Mouse (Mus musculus) CH12.LX (cell line): Measurements from ENCODE around the gene Wrnip1. TPM values are rescaled to one million over a fixed set of nuclear protein-coding genes. Genes with fewer than 3 reads are reported as not detected.

Experiments
- polyA plus RNA-seq: library from polyadenylated mRNA; unstranded; fragments of >175 nt; gene quantifications from 2 replicates; pipeline ENCODE4 v1.2.1, GENCODE M21; 2012; ENCODE audit warnings: low read depth; ENCODE audit not compliant: insufficient read length
- total RNA-seq, 2 experiments: library from RNA; depleted of rRNA; stranded (reverse); fragments of 300-350 nt in 1 of 2; fragments of >200 nt in 1 of 2; gene quantifications; 2 replicates each; pipeline ENCODE4 v1.2.3; 2012 to 2014

Wrnip1 gene
- total and polyA plus RNA-seq, 3 experiments: 47.4 to 61.4 (median 60.5) TPM

Other genes with a start within 250 kb of the Wrnip1 start
- gene Mylk4, start 18.1 kb upstream of the Wrnip1 start, total RNA-seq (2012; rRNA removed): not detected in 2 replicates
- not detected in 2 replicates for gene Mylk4, start 18.1 kb upstream of the Wrnip1 start, total RNA-seq (2014; rRNA removed)
- gene Mylk4, start 18.1 kb upstream of the Wrnip1 start, polyA plus RNA-seq: 0.04 and 0.11 TPM in 2 replicates
- gene D930007J09Rik, start 811 bp downstream of the Wrnip1 start, total RNA-seq (2012; rRNA removed): 14.4 and 14.6 TPM in 2 replicates
- not detected in 2 replicates for gene D930007J09Rik, start 811 bp downstream of the Wrnip1 start, total RNA-seq (2014; rRNA removed)
- not detected in 2 replicates for gene D930007J09Rik, start 811 bp downstream of the Wrnip1 start, polyA plus RNA-seq
- 1.7 and 2.5 TPM in 2 replicates for gene Serpinb1a, start 49.1 kb downstream of the Wrnip1 start, total RNA-seq (2012; rRNA removed)
- gene Serpinb1a, start 49.1 kb downstream of the Wrnip1 start, total RNA-seq (2014; rRNA removed): 9.3 and 11.5 TPM in 2 replicates
- gene Serpinb1a, start 49.1 kb downstream of the Wrnip1 start, polyA plus RNA-seq: 23.0 and 24.9 TPM in 2 replicates
- gene Serpinb1c, start 96.2 kb downstream of the Wrnip1 start, total RNA-seq (2012; rRNA removed): not detected in 2 replicates
- gene Serpinb1c, start 96.2 kb downstream of the Wrnip1 start, total RNA-seq (2014; rRNA removed): not detected in 2 replicates
- gene Serpinb1c, start 96.2 kb downstream of the Wrnip1 start, polyA plus RNA-seq: 0.27 TPM in 1 of 2 replicates, not detected in the other
- 9.8 and 11.9 TPM in 2 replicates for gene Serpinb6b, start 163.2 kb downstream of the Wrnip1 start, total RNA-seq (2012; rRNA removed)
- gene Serpinb6b, start 163.2 kb downstream of the Wrnip1 start, total RNA-seq (2014; rRNA removed): 38.9 and 44.1 TPM in 2 replicates
- 41.2 and 43.1 TPM in 2 replicates for gene Serpinb6b, start 163.2 kb downstream of the Wrnip1 start, polyA plus RNA-seq
- 3.3 and 3.5 TPM in 2 replicates for gene Serpinb9, start 201.2 kb downstream of the Wrnip1 start, total RNA-seq (2012; rRNA removed)
- 14.6 and 15.6 TPM in 2 replicates for gene Serpinb9, start 201.2 kb downstream of the Wrnip1 start, total RNA-seq (2014; rRNA removed)
- gene Serpinb9, start 201.2 kb downstream of the Wrnip1 start, polyA plus RNA-seq: 11.8 and 12.1 TPM in 2 replicates
- gene Serpinb9b, start 225.4 kb downstream of the Wrnip1 start, total RNA-seq (2012; rRNA removed): not detected in 2 replicates
- gene Serpinb9b, start 225.4 kb downstream of the Wrnip1 start, total RNA-seq (2014; rRNA removed): 0.24 TPM in 1 of 2 replicates, not detected in the other
- not detected in 2 replicates for gene Serpinb9b, start 225.4 kb downstream of the Wrnip1 start, polyA plus RNA-seq